Comparison of ENCODE assay signal across 10 mouse cellular contexts in genomic region chr3:108197066-108197497, GRCm38 (mm10). TPM values are rescaled to one million over a fixed set of nuclear protein-coding genes. Genes with fewer than 3 reads are reported as not detected.
DNase-seq lines count a peak whose midpoint lies in the region; ATAC-seq and TF ChIP-seq lines count a peak whose summit lies in the region.
"Had no signal": no experiment of that assay in that cellular context is flagged by ENCODE, and none has a peak within 500 bp of the region (broad histone marks: within the 10 kb centered on the region; RNA-seq: fewer than 3 reads in every experiment).

No protein-coding gene starts in this region.

- DNase-seq in heart, adult 9 months (ENCODE audit: low spot score in 2 of 2) = no peak
- DNase-seq in embryo, embryonic 9.5 days (ENCODE audit: extremely low spot score) = peak; percentile 52
- DNase-seq in heart, postnatal 4 days = peak; percentile 54
- peak; percentile 58 to 88 for DNase-seq in left cerebral cortex, adult 8-10 months (ENCODE audit: low spot score in 2 of 2)
- DNase-seq in midbrain, embryonic 11.5 days (ENCODE audit: low spot score, missing footprints) = no peak
- DNase-seq in stomach, postnatal 0 days (ENCODE audit: low spot score) = peak; percentile 64
- no peak for DNase-seq in urinary bladder, postnatal 25 days (ENCODE audit: low spot score)

- H3K9ac ChIP-seq in heart, embryonic 11.5 days (ENCODE audit: low read depth, low read length) = no peak overlapping the region; the same call in 1 of the 2 replicates
- no peak overlapping the region for H3K9ac ChIP-seq in midbrain, embryonic 11.5 days (ENCODE audit: low read length)
- H3K9ac ChIP-seq in stomach, postnatal 0 days (ENCODE audit: low read length) = no peak overlapping the region

- H3K9me3 ChIP-seq in heart, embryonic 11.5 days (replicated peaks; ENCODE audit: control insufficient read depth, low read length) = no peaks in the 10 kb centered on the region
- no peaks in the 10 kb centered on the region for H3K9me3 ChIP-seq in midbrain, embryonic 11.5 days (ENCODE audit: control insufficient read depth, low read length)
- no peaks in the 10 kb centered on the region for H3K9me3 ChIP-seq in stomach, postnatal 0 days (ENCODE audit: control insufficient read depth, low read length)

- no peak for TF ChIP-seq EP300 in stomach, postnatal 0 days (optimal IDR thresholded peaks at IDR 0.05)

- H3K4me1 ChIP-seq in heart, embryonic 11.5 days (ENCODE audit: control insufficient read depth, insufficient read depth, low read length) = peaks cover 19% of the 10 kb centered on the region
- H3K4me1 ChIP-seq in midbrain, embryonic 11.5 days (ENCODE audit: control insufficient read depth, insufficient read depth, low read length) = peaks cover 17% of the 10 kb centered on the region
- peaks cover 5% of the 10 kb centered on the region; the same call in 1 of the 2 replicates for H3K4me1 ChIP-seq in stomach, postnatal 0 days (replicated peaks; ENCODE audit: control insufficient read depth, insufficient read depth)

- H3K27me3 ChIP-seq in heart, embryonic 11.5 days (ENCODE audit: control insufficient read depth, insufficient read depth, low read length) = no peaks in the 10 kb centered on the region
- H3K27me3 ChIP-seq in midbrain, embryonic 11.5 days (ENCODE audit: control insufficient read depth, insufficient read depth, low read length) = no peaks in the 10 kb centered on the region
- H3K27me3 ChIP-seq in stomach, postnatal 0 days (ENCODE audit: control insufficient read depth, insufficient read depth, low read length) = no peaks in the 10 kb centered on the region

- H3K4me2 ChIP-seq in heart, embryonic 11.5 days = peak overlapping the region; percentile 49
- H3K4me2 ChIP-seq in midbrain, embryonic 11.5 days = no peak overlapping the region
- H3K4me2 ChIP-seq in stomach, postnatal 0 days (replicated peaks; ENCODE audit: low read depth) = no peak overlapping the region; the same call in 1 of the 2 replicates

- 19% methylated on average over 14 of the region's 14 CpGs for WGBS in heart, embryonic 11.5 days (ENCODE audit: insufficient replicate concordance)
- WGBS in midbrain, embryonic 11.5 days = 24% methylated on average over 14 of the region's 14 CpGs
- WGBS in stomach, postnatal 0 days = 20% methylated on average over 14 of the region's 14 CpGs

- no peak for ATAC-seq in heart, embryonic 11.5 days (replicated peaks; ENCODE audit: insufficient number of reproducible peaks, low FRiP score, low TSS enrichment)
- peak; percentile 34 for ATAC-seq in midbrain, embryonic 11.5 days (ENCODE audit: low FRiP score)
- ATAC-seq in stomach, postnatal 0 days (ENCODE audit: low FRiP score, low TSS enrichment) = no peak

- H3K36me3 ChIP-seq in heart, embryonic 11.5 days (ENCODE audit: control insufficient read depth, insufficient read depth, low read length) = peaks cover 6% of the 10 kb centered on the region; the same call in 1 of the 2 replicates
- no peaks in the 10 kb centered on the region for H3K36me3 ChIP-seq in midbrain, embryonic 11.5 days (ENCODE audit: control insufficient read depth, insufficient read depth, low read length)
- no peaks in the 10 kb centered on the region for H3K36me3 ChIP-seq in stomach, postnatal 0 days (ENCODE audit: control insufficient read depth, insufficient read depth, low read length)

- TF ChIP-seq CTCF in stomach, postnatal 0 days (IDR thresholded peaks at IDR 0.05; ENCODE audit: low read depth) = peak; percentile 52

- no peak overlapping the region for H3K27ac ChIP-seq in heart, embryonic 11.5 days (ENCODE audit: low read depth, low read length)
- peak overlapping the region; percentile 35; the same call in 1 of the 2 replicates for H3K27ac ChIP-seq in midbrain, embryonic 11.5 days (ENCODE audit: low read depth, low read length)
- H3K27ac ChIP-seq in stomach, postnatal 0 days (replicated peaks) = no peak overlapping the region
- H3K27ac ChIP-seq: heart, adult 2 months had no signal

- peak overlapping the region; percentile 12; the same call in 1 of the 2 replicates for H3K4me3 ChIP-seq in heart, embryonic 11.5 days (ENCODE audit: low read depth, low read length)
- H3K4me3 ChIP-seq in midbrain, embryonic 11.5 days (ENCODE audit: low read depth, low read length) = no peak overlapping the region
- no peak overlapping the region for H3K4me3 ChIP-seq in stomach, postnatal 0 days (ENCODE audit: low read depth, low read length)
- H3K4me3 ChIP-seq: heart, adult 2 months had no signal

RNA-seq across cellular contexts. Expression of gene Cyb561d1, which starts 3.9 kb away (rescaled TPM):
- 1.7 and 2.0 TPM in 2 replicates for polyA plus RNA-seq in heart, embryonic 11.5 days (2014; fragmentation: Nextera tagmentation; extraction: Ambion mirVana)
- 1 to 10 TPM; 4.9 to 5.4 TPM for total RNA-seq in heart, postnatal 4 days (2021)
- total RNA-seq in left cerebral cortex, adult 8-10 months (2022) = 10 to 100 TPM; 17.8 to 19.6 (median 18.2) TPM
- 2.3 and 3.0 TPM in 2 replicates for polyA plus RNA-seq in midbrain, embryonic 11.5 days (2014; fragmentation: Nextera tagmentation; extraction: Ambion mirVana)
- polyA plus RNA-seq in stomach, postnatal 0 days (2015; fragmentation: Nextera tagmentation; extraction: Ambion mirVana) = 5.5 TPM in 2 replicates

RNA-seq across cellular contexts. Expression of gene Amigo1, which starts 10.9 kb away (rescaled TPM):
- polyA plus RNA-seq in heart, embryonic 11.5 days (2014; fragmentation: Nextera tagmentation; extraction: Ambion mirVana) = 1.3 and 1.9 TPM in 2 replicates
- total RNA-seq in heart, postnatal 4 days (2021) = 1 to 10 TPM; 7.1 to 8.1 TPM
- 10 to 100 TPM; 68.5 to 81.5 (median 72.9) TPM for total RNA-seq in left cerebral cortex, adult 8-10 months (2022)
- polyA plus RNA-seq in midbrain, embryonic 11.5 days (2014; fragmentation: Nextera tagmentation; extraction: Ambion mirVana) = 4.2 and 4.3 TPM in 2 replicates
- 3.0 and 3.5 TPM in 2 replicates for polyA plus RNA-seq in stomach, postnatal 0 days (2015; fragmentation: Nextera tagmentation; extraction: Ambion mirVana)

RNA-seq across cellular contexts. Expression of gene Atxn7l2, which starts 13.7 kb away (rescaled TPM):
- 7.1 and 8.4 TPM in 2 replicates for polyA plus RNA-seq in heart, embryonic 11.5 days (2014; fragmentation: Nextera tagmentation; extraction: Ambion mirVana)
- total RNA-seq in heart, postnatal 4 days (2021) = 1 to 10 TPM; 6.9 to 7.7 TPM
- 10 to 100 TPM; 21.3 to 28.4 (median 25.4) TPM for total RNA-seq in left cerebral cortex, adult 8-10 months (2022)
- 16.9 and 18.3 TPM in 2 replicates for polyA plus RNA-seq in midbrain, embryonic 11.5 days (2014; fragmentation: Nextera tagmentation; extraction: Ambion mirVana)
- 4.3 and 4.8 TPM in 2 replicates for polyA plus RNA-seq in stomach, postnatal 0 days (2015; fragmentation: Nextera tagmentation; extraction: Ambion mirVana)

RNA-seq across cellular contexts. Expression of gene Sypl2, which starts 29.4 kb away (rescaled TPM):
- polyA plus RNA-seq in heart, embryonic 11.5 days (2014; fragmentation: Nextera tagmentation; extraction: Ambion mirVana) = 1.0 and 1.1 TPM in 2 replicates
- total RNA-seq in heart, postnatal 4 days (2021) = 1 to 10 TPM; 2.6 to 4.1 TPM
- 1 to 10 TPM; 1.5 to 2.2 (median 1.8) TPM for total RNA-seq in left cerebral cortex, adult 8-10 months (2022)
- polyA plus RNA-seq in midbrain, embryonic 11.5 days (2014; fragmentation: Nextera tagmentation; extraction: Ambion mirVana) = 0.93 and 1.3 TPM in 2 replicates
- 0.04 and 0.05 TPM in 2 replicates for polyA plus RNA-seq in stomach, postnatal 0 days (2015; fragmentation: Nextera tagmentation; extraction: Ambion mirVana)
- total RNA-seq: MEL had no signal

RNA-seq across cellular contexts. Expression of gene Gpr61, which starts 42.4 kb away (rescaled TPM):
- polyA plus RNA-seq in heart, embryonic 11.5 days (2014; fragmentation: Nextera tagmentation; extraction: Ambion mirVana) = 0.13 and 0.16 TPM in 2 replicates
- not detected for total RNA-seq in heart, postnatal 4 days (2021)
- 10 to 100 TPM; 15.0 to 20.1 (median 18.2) TPM for total RNA-seq in left cerebral cortex, adult 8-10 months (2022)
- 0.19 and 0.40 TPM in 2 replicates for polyA plus RNA-seq in midbrain, embryonic 11.5 days (2014; fragmentation: Nextera tagmentation; extraction: Ambion mirVana)
- 0.11 TPM in 2 replicates for polyA plus RNA-seq in stomach, postnatal 0 days (2015; fragmentation: Nextera tagmentation; extraction: Ambion mirVana)
- total RNA-seq: heart, adult 2 months had no signal

Comparison
In these comparisons a context has a peak if more than half of its experiments do, and no peak if none do; other contexts are left out.
1. DNase-seq: peak in embryo, embryonic 9.5 days (single experiment), heart, postnatal 4 days (single experiment), left cerebral cortex, adult 8-10 months (2 of 2) and stomach, postnatal 0 days (single experiment); none in heart, adult 9 months (0 of 2), midbrain, embryonic 11.5 days (single experiment) and urinary bladder, postnatal 25 days (single experiment).